In the genomic region with DNA sequence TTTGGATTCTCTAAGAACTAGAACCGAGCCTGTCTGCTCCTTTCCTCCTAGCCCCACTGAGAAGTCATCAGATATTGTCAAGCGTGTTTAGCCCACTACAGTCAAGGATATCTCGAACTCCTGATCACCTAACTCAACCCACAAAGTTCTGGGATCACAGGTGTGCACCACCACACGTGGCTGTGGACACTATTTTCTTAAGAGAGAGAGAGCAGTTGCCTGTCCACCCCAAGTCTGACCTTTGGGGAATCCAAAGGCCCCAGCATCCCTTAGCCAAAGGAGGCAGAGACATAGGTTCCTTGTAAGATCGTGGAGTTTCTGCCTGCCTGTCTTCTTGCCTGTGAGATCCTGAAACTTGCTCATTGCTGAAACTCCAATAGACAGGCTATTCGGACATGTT, we compare ENCODE assay signal across 8 mouse cellular contexts. TPM values are rescaled to one million over a fixed set of nuclear protein-coding genes. Genes with fewer than 3 reads are reported as not detected.
A peak's percentile ranks its signal among the peaks of the same experiment; 100 is the strongest.
DNase-seq lines count a peak whose midpoint lies in the region; ATAC-seq and TF ChIP-seq lines count a peak whose summit lies in the region.

No protein-coding gene starts in this region.

- peak overlapping the region; percentile 91 for H3K4me3 ChIP-seq in gastrocnemius, adult 2 months
- peak overlapping the region; percentile 99 for H3K4me3 ChIP-seq in E14TG2a.4 (replicated peaks; ENCODE audit: low read length)
- peak overlapping the region; percentile 95 for H3K4me3 ChIP-seq in heart, embryonic 15.5 days

- intact Hi-C loops in gastrocnemius, adult 2 months (cut with DNase I), result no loop called here

- no peak for TF ChIP-seq CTCF in gastrocnemius, adult 2 months (IDR thresholded peaks at IDR 0.05)
- TF ChIP-seq CTCF in E14TG2a.4 (conservative IDR thresholded peaks at IDR 0.05; ENCODE audit: low read length), result no peak

- H3K27ac ChIP-seq in gastrocnemius, adult 2 months, result peak overlapping the region; percentile 96
- peak overlapping the region; percentile 28; the same call in 1 of the 2 replicates for H3K27ac ChIP-seq in heart, embryonic 15.5 days

- WGBS in heart, embryonic 15.5 days, result 24% methylated on average over 6 of the region's 6 CpGs

- no peak for DNase-seq in gastrocnemius, adult 2 months
- DNase-seq in gastrocnemius, postnatal 4 days (ENCODE audit: low spot score in 2 of 2), result no peak
- DNase-seq in lung, postnatal 10 days, result peak; percentile 27
- no peak for DNase-seq in spleen, adult 18-20 months
- no peak for DNase-seq in T-cell, adult 2 months (ENCODE audit: low spot score)
- DNase-seq in frontal cortex, postnatal 36 days (ENCODE audit: low spot score in 2 of 2), result no peak

- peak overlapping the region; percentile 57 for H3K9ac ChIP-seq in heart, embryonic 15.5 days

- H3K9me3 ChIP-seq in E14TG2a.4 (ENCODE audit: low read length), result no peaks in the 10 kb centered on the region
- H3K9me3 ChIP-seq in heart, embryonic 15.5 days (replicated peaks), result no peaks in the 10 kb centered on the region

- H3K27me3 ChIP-seq in E14TG2a.4 (ENCODE audit: insufficient read depth, low read length), result 0 out of 2 replicates have a peak, but pooled peaks cover 1% of the 10 kb centered on the region
- H3K27me3 ChIP-seq in heart, embryonic 15.5 days, result no peaks in the 10 kb centered on the region; the same call in 1 of the 2 replicates

- peaks cover 40% of the 10 kb centered on the region for H3K36me3 ChIP-seq in E14TG2a.4 (ENCODE audit: insufficient read depth, low read length)
- peaks cover 23% of the 10 kb centered on the region for H3K36me3 ChIP-seq in heart, embryonic 15.5 days

- ATAC-seq in heart, embryonic 15.5 days (replicated peaks; ENCODE audit: insufficient number of reproducible peaks, insufficient read depth, low FRiP score, low read depth), result no peak

- H3K4me2 ChIP-seq in heart, embryonic 15.5 days, result peak overlapping the region; percentile 68

- H3K4me1 ChIP-seq in E14TG2a.4 (replicated peaks; ENCODE audit: low read depth, low read length), result peaks cover 56% of the 10 kb centered on the region
- H3K4me1 ChIP-seq in heart, embryonic 15.5 days (replicated peaks), result peaks cover 15% of the 10 kb centered on the region

RNA-seq across cellular contexts. Expression of gene Rpl31, which starts 0.6 kb away (rescaled TPM):
- 100 to 1,000 TPM; 512 to 578 TPM for total RNA-seq in gastrocnemius, adult 2 months (2021)
- total RNA-seq in gastrocnemius, postnatal 4 days (2021), result 1,000 to 10,000 TPM; 1,069 to 1,134 TPM
- polyA plus RNA-seq in heart, embryonic 15.5 days (2015; fragmentation: Nextera tagmentation; extraction: Ambion mirVana), result 288 and 324 TPM in 2 replicates
